Mouse (Mus musculus): ENCODE results near the gene Cpped1. TPM values are rescaled to one million over a fixed set of nuclear protein-coding genes. Genes with fewer than 3 reads are reported as not detected.

The Cpped1 gene
- 60.5 TPM for polyA plus RNA-seq (2021)

- ChIA-PET POLR2A (interaction anchor here (1.1 kb wide), 1 partner anchor 23 kb away, joined by 3 read pairs; no protein-coding TSS in a partner anchor), CTCF (interaction anchor here (2.3 kb wide), 1 partner anchor 14 kb away, joined by 9 read pairs; no protein-coding TSS in a partner anchor)
- ATAC-seq (peak; percentile 94), DNase-seq (ENCODE audit: low read depth, low spot score) (peak; percentile 53)
- in situ Hi-C loops (cut with MboI; ENCODE audit: low pct_unique_long_range_greater_than_20kb): no loop called here
- TF ChIP-seq CTCF (IDR thresholded peaks at IDR 0.05): no peak
- H3K27me3 ChIP-seq: peaks cover 22% of the 10 kb centered on the region
These were observed at the start of gene Cpped1 for GRCm38 (mm10) chr16:11909035-11909591. Gene Cpped1, minus strand, starts transcription at chr16:11909445.

GRCm38 (mm10) chr16:11940477-11940876 lies 31.2 kb upstream of the Cpped1 start:
- H3K27me3 ChIP-seq: peaks cover 38% of the 10 kb centered on the region
- POLR2A ChIA-PET: no interaction called here
- CTCF ChIA-PET: interaction anchor here (0.9 to 1.6 kb wide), 2 partner anchors 260 to 270 kb away, joined by 3 to 4 read pairs; no protein-coding TSS in a partner anchor
- ATAC-seq (no peak), DNase-seq (ENCODE audit: low read depth, low spot score) (peak; percentile 6)
- in situ Hi-C loops (cut with MboI; ENCODE audit: low pct_unique_long_range_greater_than_20kb): loop anchor here (25.0 kb wide), 1 partner anchor 478 kb away; no protein-coding TSS in a partner anchor
- peak; percentile 84 for TF ChIP-seq CTCF (IDR thresholded peaks at IDR 0.05)

- ChIA-PET CTCF (interaction anchor here (0.8 to 1.0 kb wide), 2 partner anchors 22 to 105 kb away, joined by 3 read pairs; no protein-coding TSS in a partner anchor), POLR2A (no interaction called here)
- ATAC-seq: no peak
- DNase-seq (ENCODE audit: low read depth, low spot score): no peak
- peaks cover 37% of the 10 kb centered on the region for H3K27me3 ChIP-seq
- TF ChIP-seq CTCF (IDR thresholded peaks at IDR 0.05): no peak
- in situ Hi-C loops (cut with MboI; ENCODE audit: low pct_unique_long_range_greater_than_20kb): no loop called here
These were observed 1.6 kb upstream of the Cpped1 start for GRCm38 (mm10) chr16:11910801-11911200.

- no peak for ATAC-seq
- CTCF ChIA-PET: interaction anchor here (0.8 to 2.3 kb wide), 3 partner anchors 15 to 104 kb away, joined by 3 to 9 read pairs (median 3); no protein-coding TSS in a partner anchor
- no peak for TF ChIP-seq CTCF (IDR thresholded peaks at IDR 0.05)
- POLR2A ChIA-PET: interaction anchor here (1.1 kb wide), 1 partner anchor 24 kb away, joined by 3 read pairs; no protein-coding TSS in a partner anchor
- in situ Hi-C loops (cut with MboI; ENCODE audit: low pct_unique_long_range_greater_than_20kb): no loop called here
- DNase-seq (ENCODE audit: low read depth, low spot score): no peak
- peaks cover 27% of the 10 kb centered on the region for H3K27me3 ChIP-seq
These were observed 572 bp upstream of the Cpped1 start for GRCm38 (mm10) chr16:11909817-11910216.

- H3K27me3 ChIP-seq: peaks cover 17% of the 10 kb centered on the region
- in situ Hi-C loops (cut with MboI; ENCODE audit: low pct_unique_long_range_greater_than_20kb): no loop called here
- DNase-seq (ENCODE audit: low read depth, low spot score) (no peak), ATAC-seq (peak; percentile 12)
- TF ChIP-seq CTCF (IDR thresholded peaks at IDR 0.05): no peak
- CTCF ChIA-PET: interaction anchor here (2.3 kb wide), 1 partner anchor 14 kb away, joined by 9 read pairs; no protein-coding TSS in a partner anchor
- POLR2A ChIA-PET: no interaction called here
These were observed 707 bp downstream of the Cpped1 start for GRCm38 (mm10) chr16:11908461-11909014.

GRCm38 (mm10) chr16:11907816-11908215 lies 1.4 kb downstream of the Cpped1 start:
- ChIA-PET POLR2A (no interaction called here), CTCF (no interaction called here)
- DNase-seq (ENCODE audit: low read depth, low spot score): no peak
- no peak for TF ChIP-seq CTCF (IDR thresholded peaks at IDR 0.05)
- in situ Hi-C loops (cut with MboI; ENCODE audit: low pct_unique_long_range_greater_than_20kb): no loop called here
- peaks cover 10% of the 10 kb centered on the region for H3K27me3 ChIP-seq
- ATAC-seq: no peak

- TF ChIP-seq CTCF (IDR thresholded peaks at IDR 0.05): no peak
- ChIA-PET CTCF (no interaction called here), POLR2A (no interaction called here)
- ATAC-seq: no peak
- no peak for DNase-seq (ENCODE audit: low read depth, low spot score)
- H3K27me3 ChIP-seq: peaks cover 2% of the 10 kb centered on the region
- in situ Hi-C loops (cut with MboI; ENCODE audit: low pct_unique_long_range_greater_than_20kb): no loop called here
These were observed 2.3 kb downstream of the Cpped1 start for GRCm38 (mm10) chr16:11906906-11907305.

- ChIA-PET POLR2A (no interaction called here), CTCF (interaction anchor here (0.7 to 2.2 kb wide), 3 partner anchors 18 to 93 kb away, joined by 3 to 8 read pairs (median 3); no protein-coding TSS in a partner anchor)
- DNase-seq (ENCODE audit: low read depth, low spot score) (no peak), ATAC-seq (no peak)
- no peak for TF ChIP-seq CTCF (IDR thresholded peaks at IDR 0.05)
- in situ Hi-C loops (cut with MboI; ENCODE audit: low pct_unique_long_range_greater_than_20kb): no loop called here
- H3K27me3 ChIP-seq: no peaks in the 10 kb centered on the region
These were observed 4.0 kb downstream of the Cpped1 start for GRCm38 (mm10) chr16:11905216-11905615.

- ChIA-PET POLR2A (no interaction called here), CTCF (no interaction called here)
- in situ Hi-C loops (cut with MboI; ENCODE audit: low pct_unique_long_range_greater_than_20kb): no loop called here
- DNase-seq (ENCODE audit: low read depth, low spot score) (no peak), ATAC-seq (no peak)
- H3K27me3 ChIP-seq: no peaks in the 10 kb centered on the region
- TF ChIP-seq CTCF (IDR thresholded peaks at IDR 0.05): no peak
These were observed 7.2 kb downstream of the Cpped1 start for GRCm38 (mm10) chr16:11902007-11902406.

- no peak for ATAC-seq
- no peak for DNase-seq (ENCODE audit: low read depth, low spot score)
- CTCF ChIA-PET: interaction anchor here (0.9 kb wide), 1 partner anchor 10 kb away, joined by 3 read pairs; no protein-coding TSS in a partner anchor
- H3K27me3 ChIP-seq: no peaks in the 10 kb centered on the region
- no peak for TF ChIP-seq CTCF (IDR thresholded peaks at IDR 0.05)
- POLR2A ChIA-PET: no interaction called here
- in situ Hi-C loops (cut with MboI; ENCODE audit: low pct_unique_long_range_greater_than_20kb): no loop called here
These were observed 8.9 kb downstream of the Cpped1 start for GRCm38 (mm10) chr16:11900341-11900740.

- POLR2A ChIA-PET: no interaction called here
- DNase-seq (ENCODE audit: low read depth, low spot score) (no peak), ATAC-seq (no peak)
- CTCF ChIA-PET: interaction anchor here (2.5 kb wide), 1 partner anchor 13 kb away, joined by 9 read pairs; the partner anchor contains the start of gene Cpped1
- TF ChIP-seq CTCF (IDR thresholded peaks at IDR 0.05): no peak
- no peaks in the 10 kb centered on the region for H3K27me3 ChIP-seq
- in situ Hi-C loops (cut with MboI; ENCODE audit: low pct_unique_long_range_greater_than_20kb): no loop called here
These were observed 12.8 kb downstream of the Cpped1 start for GRCm38 (mm10) chr16:11896411-11896810.

Data from Patski (cell line).